Mouse (Mus musculus) erythroblast, embryonic 14.5 days (primary cell): ENCODE data around the gene Rgs3.

ENCODE experiments used
- GATA1 ChIP-seq: IDR thresholded peaks from 2 replicates; pipeline ENCODE4 v1.6.1; 2012; ENCODE audit warnings: low read length, inconsistent platforms, mixed read lengths
- TAL1 ChIP-seq: IDR thresholded peaks from 3 replicates; pipeline ENCODE4 v1.6.1; 2012; ENCODE audit warnings: low read length, inconsistent platforms, mixed read lengths

DNA sequence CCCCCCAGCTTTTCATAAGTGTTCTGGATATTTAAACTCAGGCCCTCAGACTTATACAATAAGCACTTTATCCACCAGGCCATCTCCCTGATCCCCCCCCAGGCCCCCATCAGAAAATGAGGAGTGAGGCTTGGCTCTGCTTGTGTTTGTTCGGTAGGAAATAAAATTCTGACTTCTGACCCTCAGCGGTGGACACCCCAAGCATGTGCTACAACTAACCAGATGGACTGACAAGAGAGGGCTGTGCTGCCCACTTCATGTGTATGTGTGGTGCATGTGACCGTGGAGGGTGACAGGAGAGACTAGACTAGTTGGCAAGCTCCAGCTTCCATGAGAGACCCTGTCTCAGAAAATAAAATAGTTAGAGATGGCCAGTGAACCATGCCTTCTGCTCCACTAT is 171.2 kb downstream of the Rgs3 start:
- no peak for TF ChIP-seq TAL1
- no peak for TF ChIP-seq GATA1
